Mouse (Mus musculus) limb, embryonic 13.5 days (tissue): Measurements from ENCODE around the gene Rpap3. TPM values are rescaled to one million over a fixed set of nuclear protein-coding genes. Genes with fewer than 3 reads are reported as not detected.

Experiments
- ATAC-seq: fragments of 200-750 bp; cut with Nextera tagmentation; 2 replicates; pipeline ENCODE4 v1.8.0; 2017; ENCODE audit warnings: low read depth, moderate number of reproducible peaks, moderate TSS enrichment; ENCODE audit not compliant: low FRiP score
- H3K27ac ChIP-seq: fragments of 300-500 bp; sonication (generic); 2 replicates; pipeline ENCODE4 v1.5.1; 2015; ENCODE audit warnings: inconsistent platforms, mild to moderate bottlenecking, moderate library complexity
- H3K27me3 ChIP-seq: fragments of 300-500 bp; sonication (generic); 2 replicates; pipeline ENCODE4 v1.6.1; 2015; ENCODE audit warnings: mild to moderate bottlenecking, inconsistent platforms
- H3K36me3 ChIP-seq: fragments of 300-500 bp; sonication (generic); 2 replicates; pipeline ENCODE4 v1.6.1; 2015; ENCODE audit warnings: inconsistent platforms, mild to moderate bottlenecking, moderate library complexity
- H3K4me1 ChIP-seq: fragments of 300-500 bp; sonication (generic); 2 replicates; pipeline ENCODE4 v1.6.1; 2015; ENCODE audit warnings: inconsistent platforms
- H3K4me2 ChIP-seq: fragments of 300-500 bp; sonication (generic); replicated peaks from 2 replicates; pipeline ENCODE4 v1.6.1; 2015; ENCODE audit warnings: inconsistent platforms, mild to moderate bottlenecking, moderate library complexity
- H3K4me3 ChIP-seq: fragments of 300-500 bp; sonication (generic); 2 replicates; pipeline ENCODE4 v1.5.1; 2015; ENCODE audit warnings: moderate library complexity, mild to moderate bottlenecking, inconsistent platforms
- H3K9ac ChIP-seq: fragments of 300-500 bp; sonication (generic); 2 replicates; pipeline ENCODE4 v1.6.1; 2015; ENCODE audit warnings: mild to moderate bottlenecking, inconsistent platforms
- H3K9me3 ChIP-seq: fragments of 300-500 bp; sonication (generic); 2 replicates; pipeline ENCODE4 v1.6.1; 2016; ENCODE audit warnings: inconsistent platforms
- WGBS: fragments of 180-500 bp; shearing (Covaris S2); methylation state at CpG from one replicate; pipeline ENCODE4 v1.1.7; 2015; 5-methylcytosine and 5-hydroxymethylcytosine counted together
- polyA plus RNA-seq: library from polyadenylated mRNA; unstranded; fragments of >200 nt; fragmentation: Nextera tagmentation; extraction: Ambion mirVana; gene quantifications from 2 replicates; pipeline ENCODE4 v1.2.1, GENCODE M21; 2015

The Rpap3 gene
- polyA plus RNA-seq, 1 experiment from 2014 or later, result 27.5 TPM

DNA sequence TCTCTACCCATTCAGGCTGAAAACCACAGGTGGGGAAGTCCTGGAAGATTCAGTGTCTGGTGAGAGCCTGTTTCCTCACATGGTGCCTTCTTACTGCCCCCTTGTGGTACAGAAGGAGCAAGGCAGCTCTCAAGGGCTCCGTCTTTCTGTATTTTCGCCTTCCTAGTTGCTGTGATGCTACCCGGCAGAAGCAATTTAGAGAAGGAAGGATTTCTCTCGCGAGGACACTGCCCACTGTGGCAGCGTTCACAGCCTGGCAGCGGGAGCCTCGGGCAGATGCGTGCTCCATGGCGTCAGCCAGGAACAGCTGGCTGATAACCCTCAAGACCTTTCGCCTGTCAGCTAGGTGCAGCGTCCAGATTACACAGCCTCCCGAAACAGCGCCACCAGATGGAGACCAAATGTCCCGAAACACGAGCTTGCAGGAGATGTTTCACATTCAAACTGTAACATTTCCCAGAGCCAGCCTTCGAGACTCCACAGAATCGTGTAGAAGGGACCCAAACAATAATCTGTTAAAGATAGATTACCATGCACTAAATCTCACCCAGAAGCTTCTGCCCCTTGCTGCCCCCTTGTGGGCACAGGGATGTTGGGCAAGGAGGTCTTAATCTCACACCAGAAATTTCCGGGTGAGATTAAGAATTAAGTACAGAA, 41.7 kb downstream of the Rpap3 start:
- WGBS, result 7% methylated on average over 19 of the region's 19 CpGs
- no peaks in the 10 kb centered on the region for H3K27me3 ChIP-seq

DNA sequence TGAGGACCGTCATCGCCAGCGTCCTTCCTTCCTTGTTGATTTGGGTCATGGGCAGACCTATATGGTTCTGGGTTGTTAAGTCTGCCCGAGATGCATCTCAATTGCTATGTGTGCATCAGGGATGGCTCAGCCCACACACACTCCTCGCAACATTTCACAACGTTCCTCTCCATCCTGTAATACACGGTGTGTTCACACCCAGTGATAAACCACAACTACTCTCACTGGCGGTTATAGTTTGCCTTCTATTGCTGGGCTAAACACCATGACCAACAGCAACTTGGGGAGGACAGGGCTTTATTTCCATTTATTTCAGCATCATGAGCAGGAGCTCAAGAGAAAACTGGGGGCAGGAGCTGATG, 46.9 kb downstream of the Rpap3 start:
- WGBS, result 88% methylated on average over 8 of the region's 8 CpGs
- Histone ChIP-seq H3K4me2 (no peak overlapping the region), H3K27ac (no peak overlapping the region)

More for the DNA sequence above, 41.7 kb downstream of the Rpap3 start:
- Histone ChIP-seq H3K27ac (no peak overlapping the region), H3K36me3 (no peaks in the 10 kb centered on the region), H3K4me2 (peak overlapping the region; percentile 83), H3K9ac (peak overlapping the region; percentile 65), H3K4me1 (0 out of 2 replicates have a peak, but pooled peaks cover 3% of the 10 kb centered on the region), H3K9me3 (no peaks in the 10 kb centered on the region), H3K4me3 (peak overlapping the region; percentile 48)
- 0 out of 2 replicates have a peak, but pooled peaks have one; percentile 51 for ATAC-seq

DNA sequence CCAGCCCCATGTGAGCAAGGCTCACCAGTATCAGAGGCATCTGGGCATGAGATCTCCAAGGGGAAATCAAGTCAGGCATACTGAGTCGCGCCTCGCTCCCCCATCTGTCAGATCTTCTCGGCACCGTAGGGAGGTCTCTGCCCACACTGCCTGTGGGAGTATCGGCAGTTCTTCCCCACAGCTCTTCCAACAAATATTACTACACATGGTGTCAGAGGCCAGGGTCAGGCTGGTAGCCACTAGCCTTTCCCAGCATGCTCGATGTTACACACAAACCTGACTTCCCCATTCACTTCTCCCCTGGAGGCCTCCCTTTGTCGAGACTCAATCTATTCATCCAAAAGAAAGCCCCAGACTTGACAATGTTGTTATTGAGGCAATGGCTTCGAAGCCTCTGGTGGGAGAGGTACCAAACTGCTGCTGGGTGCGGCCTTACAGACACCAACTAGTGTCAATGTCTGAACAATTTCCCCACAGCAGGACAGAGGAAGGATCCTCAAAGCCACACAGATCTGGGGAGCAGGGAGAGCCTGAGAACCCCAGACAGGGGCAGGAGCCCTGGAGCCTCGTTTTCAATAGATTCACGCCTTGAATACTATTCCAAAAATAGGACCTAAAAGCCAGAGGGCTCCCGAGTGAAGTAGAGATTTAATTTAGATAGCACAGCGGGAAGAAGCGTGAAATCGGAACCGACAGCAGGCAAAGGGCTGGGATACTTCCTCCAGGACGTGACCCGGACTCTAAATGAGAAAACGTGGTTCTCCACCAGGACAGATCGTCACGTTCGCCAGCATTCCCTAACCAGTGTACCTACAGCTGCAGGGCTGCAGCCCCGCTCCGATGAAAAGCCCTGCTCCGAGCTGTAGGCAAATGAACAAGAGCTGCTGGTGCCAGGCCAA, 47.5 kb downstream of the Rpap3 start:
- Histone ChIP-seq H3K27me3 (no peaks in the 10 kb centered on the region), H3K4me2 (no peak overlapping the region), H3K4me3 (no peak overlapping the region), H3K27ac (no peak overlapping the region), H3K9me3 (no peaks in the 10 kb centered on the region), H3K9ac (no peak overlapping the region), H3K36me3 (no peaks in the 10 kb centered on the region), H3K4me1 (no peaks in the 10 kb centered on the region)
- no peak for ATAC-seq
- WGBS, result 80% methylated on average over 26 of the region's 26 CpGs

More for the DNA sequence above, 46.9 kb downstream of the Rpap3 start:
- no peak for ATAC-seq
- H3K36me3 ChIP-seq, result no peaks in the 10 kb centered on the region
- no peaks in the 10 kb centered on the region for H3K27me3 ChIP-seq
- H3K9me3 ChIP-seq, result no peaks in the 10 kb centered on the region
- no peak overlapping the region for H3K4me3 ChIP-seq
- no peaks in the 10 kb centered on the region for H3K4me1 ChIP-seq
- H3K9ac ChIP-seq, result no peak overlapping the region

DNA sequence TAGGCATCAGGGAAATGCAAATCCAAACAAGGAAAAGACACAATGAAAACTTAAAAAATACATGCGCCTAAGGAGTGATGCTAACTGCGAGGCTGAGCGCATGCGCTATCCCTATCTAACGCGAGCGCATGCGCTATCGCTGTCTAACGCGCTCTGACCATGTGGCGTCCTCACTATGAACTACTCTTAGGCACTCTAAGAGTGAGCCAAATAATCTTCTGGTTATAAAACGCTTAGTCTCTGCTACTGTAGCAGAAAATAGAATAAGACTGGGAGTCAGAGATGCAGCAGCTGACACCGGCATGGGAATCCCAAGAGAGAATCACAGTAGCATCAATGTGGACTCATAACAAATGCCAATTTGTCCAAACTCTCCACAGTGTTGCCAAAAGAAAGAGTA, 48.2 kb downstream of the Rpap3 start:
- Histone ChIP-seq H3K4me1 (no peaks in the 10 kb centered on the region), H3K9ac (no peak overlapping the region), H3K36me3 (no peaks in the 10 kb centered on the region), H3K4me3 (no peak overlapping the region), H3K27me3 (no peaks in the 10 kb centered on the region), H3K27ac (no peak overlapping the region), H3K4me2 (no peak overlapping the region), H3K9me3 (no peaks in the 10 kb centered on the region)
- ATAC-seq, result no peak
- WGBS, result 97% methylated on average over 14 of the region's 14 CpGs

DNA sequence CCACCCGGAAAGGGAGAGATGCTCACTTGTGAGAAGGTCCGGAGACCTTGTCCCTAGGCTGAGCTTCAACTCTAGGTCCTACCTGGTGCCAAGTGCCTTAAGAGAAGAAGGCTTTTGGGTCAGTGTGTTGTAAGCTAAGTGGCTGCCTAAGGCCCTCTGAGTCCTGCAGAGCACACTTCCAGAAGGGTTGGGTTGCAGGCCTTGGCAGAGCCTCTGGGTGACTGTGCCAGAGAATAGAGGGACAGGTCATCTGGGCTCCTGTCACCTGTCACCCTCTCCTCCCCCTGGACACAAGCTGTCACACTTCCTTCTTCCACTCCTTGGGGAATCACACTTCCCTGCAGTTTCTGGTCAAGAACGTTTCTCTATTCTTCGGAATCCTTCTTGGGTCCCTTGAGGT, 55.9 kb downstream of the Rpap3 start:
- H3K9me3 ChIP-seq, result no peaks in the 10 kb centered on the region
- H3K4me2 ChIP-seq, result no peak overlapping the region
- H3K27me3 ChIP-seq, result no peaks in the 10 kb centered on the region
- no peak for ATAC-seq
- no peaks in the 10 kb centered on the region for H3K36me3 ChIP-seq
- H3K4me1 ChIP-seq, result no peaks in the 10 kb centered on the region
- 76% methylated on average over 4 of the region's 4 CpGs for WGBS
- H3K27ac ChIP-seq, result no peak overlapping the region
- no peak overlapping the region for H3K4me3 ChIP-seq
- no peak overlapping the region for H3K9ac ChIP-seq

DNA sequence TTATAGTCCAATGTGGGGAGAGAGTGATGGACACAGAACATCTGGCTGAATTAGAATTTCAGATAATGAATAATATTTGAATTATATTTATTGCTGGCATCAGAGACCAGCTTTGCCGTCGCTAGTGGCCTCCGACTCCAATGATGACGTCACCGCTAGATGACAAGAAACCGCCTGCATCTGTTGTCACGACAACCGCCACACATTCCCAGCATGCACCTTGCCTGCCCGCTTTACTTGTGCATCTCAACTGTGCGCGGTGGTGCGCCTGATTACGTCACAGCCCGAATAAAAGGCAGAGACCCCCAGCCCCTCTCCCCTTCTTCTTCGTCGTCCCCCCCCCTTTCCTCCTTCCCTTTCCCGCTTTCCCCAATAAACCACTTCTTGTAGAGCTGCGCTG, 57.4 kb downstream of the Rpap3 start:
- Histone ChIP-seq H3K27me3 (no peaks in the 10 kb centered on the region), H3K4me3 (no peak overlapping the region), H3K4me2 (no peak overlapping the region), H3K9ac (no peak overlapping the region), H3K4me1 (no peaks in the 10 kb centered on the region), H3K9me3 (0 out of 2 replicates have a peak, but pooled peaks cover 4% of the 10 kb centered on the region), H3K36me3 (no peaks in the 10 kb centered on the region), H3K27ac (no peak overlapping the region)
- no peak for ATAC-seq
- 83% methylated on average over 18 of the region's 18 CpGs for WGBS

DNA sequence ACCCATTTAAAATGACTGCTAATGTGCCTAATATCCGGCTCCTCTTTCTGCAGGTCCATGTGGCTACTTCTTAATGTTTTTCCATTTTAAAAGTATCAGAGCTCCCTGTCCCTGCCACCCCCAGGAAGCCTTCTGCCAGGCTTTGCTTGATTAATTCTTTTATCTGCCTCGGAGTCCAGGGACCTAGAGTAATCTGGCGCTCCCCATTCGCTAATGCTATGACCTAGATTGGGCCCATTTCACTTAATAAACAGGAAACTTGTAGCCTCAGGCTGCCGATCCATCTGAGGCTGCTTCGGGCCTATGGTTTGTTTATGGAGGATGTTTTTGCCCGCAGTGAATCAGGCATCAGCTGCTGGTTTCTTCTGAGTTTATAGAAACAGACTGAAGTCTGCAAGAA, 59.2 kb downstream of the Rpap3 start:
- 60% methylated on average over 7 of the region's 7 CpGs for WGBS
- Histone ChIP-seq H3K36me3 (no peaks in the 10 kb centered on the region), H3K4me3 (no peak overlapping the region), H3K27ac (no peak overlapping the region), H3K4me2 (no peak overlapping the region), H3K9ac (no peak overlapping the region), H3K9me3 (0 out of 2 replicates have a peak, but pooled peaks cover 4% of the 10 kb centered on the region), H3K4me1 (no peaks in the 10 kb centered on the region), H3K27me3 (no peaks in the 10 kb centered on the region)
- no peak for ATAC-seq

DNA sequence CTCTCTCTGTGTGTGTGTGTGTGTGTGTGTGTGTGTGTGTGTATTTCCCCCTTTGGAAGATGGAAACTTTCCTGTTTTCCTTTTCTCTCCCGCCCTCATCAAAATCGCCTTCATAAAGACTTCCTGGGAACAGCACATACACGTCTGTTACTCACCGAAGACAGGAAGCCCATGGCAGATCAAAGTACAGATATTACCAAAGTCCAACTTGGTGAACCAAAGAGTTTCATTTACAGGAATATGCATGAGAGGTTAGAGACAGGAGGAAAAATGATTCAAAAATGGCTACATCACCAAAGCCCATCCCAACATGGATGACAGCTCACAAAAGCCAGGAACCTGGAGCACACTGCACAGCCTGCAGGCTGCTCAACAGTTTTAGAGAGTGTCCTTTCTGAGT, 61.6 kb downstream of the Rpap3 start:
- no peaks in the 10 kb centered on the region for H3K36me3 ChIP-seq
- 0 out of 2 replicates have a peak, but pooled peaks cover 4% of the 10 kb centered on the region for H3K9me3 ChIP-seq
- H3K4me3 ChIP-seq, result no peak overlapping the region
- WGBS, result 93% methylated on average over 4 of the region's 4 CpGs
- no peak overlapping the region for H3K27ac ChIP-seq
- H3K4me1 ChIP-seq, result no peaks in the 10 kb centered on the region
- H3K27me3 ChIP-seq, result no peaks in the 10 kb centered on the region
- no peak overlapping the region for H3K4me2 ChIP-seq
- ATAC-seq, result no peak
- H3K9ac ChIP-seq, result no peak overlapping the region

Other genes with a start within 250 kb of the Rpap3 start
- 2.7 and 3.0 TPM in 2 replicates for gene Endou, start 25.5 kb upstream of the Rpap3 start, polyA plus RNA-seq
- 10.9 and 11.2 TPM in 2 replicates for gene Rapgef3, start 62.1 kb upstream of the Rpap3 start, polyA plus RNA-seq
- gene Slc48a1, start 72.7 kb upstream of the Rpap3 start, polyA plus RNA-seq, result 39.5 and 41.7 TPM in 2 replicates
- gene Hdac7, start 138.7 kb upstream of the Rpap3 start, polyA plus RNA-seq, result 32.6 and 34.8 TPM in 2 replicates
- gene Vdr, start 204.8 kb upstream of the Rpap3 start, polyA plus RNA-seq, result 0.82 and 1.0 TPM in 2 replicates